Mouse (Mus musculus): ENCODE data around the gene Rhag. TPM values are rescaled to one million over a fixed set of nuclear protein-coding genes. Genes with fewer than 3 reads are reported as not detected.

Rhag gene
- polyA plus RNA-seq (2014; fragmentation: Illumina TruSeq; extraction: RNeasy Lipid Tissue Mini Kit (QIAGEN cat#74804); ENCODE audit: low read depth, low replicate concordance), result not detected

DNA sequence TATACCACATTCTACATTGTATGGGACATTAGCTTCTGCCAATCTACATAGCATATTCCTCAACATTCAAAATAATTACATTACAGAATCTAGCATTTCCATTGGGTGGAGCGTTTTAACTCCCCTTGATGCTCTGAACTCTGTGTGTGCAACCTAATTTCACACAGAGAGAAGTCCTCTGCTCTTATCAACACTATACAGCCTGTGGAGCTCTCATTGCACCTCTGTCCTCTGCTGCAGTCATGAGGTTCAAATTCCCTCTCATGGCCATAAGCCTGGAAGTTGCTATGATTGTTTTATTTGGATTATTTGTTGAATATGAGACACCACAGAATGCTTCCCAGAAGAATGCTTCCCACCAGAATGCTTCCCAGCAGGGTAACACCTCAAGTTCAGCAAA, at the start of gene Rhag:
Gene Rhag, plus strand, starts transcription at position 193 of the 400 bp plus-strand sequence.

DNA sequence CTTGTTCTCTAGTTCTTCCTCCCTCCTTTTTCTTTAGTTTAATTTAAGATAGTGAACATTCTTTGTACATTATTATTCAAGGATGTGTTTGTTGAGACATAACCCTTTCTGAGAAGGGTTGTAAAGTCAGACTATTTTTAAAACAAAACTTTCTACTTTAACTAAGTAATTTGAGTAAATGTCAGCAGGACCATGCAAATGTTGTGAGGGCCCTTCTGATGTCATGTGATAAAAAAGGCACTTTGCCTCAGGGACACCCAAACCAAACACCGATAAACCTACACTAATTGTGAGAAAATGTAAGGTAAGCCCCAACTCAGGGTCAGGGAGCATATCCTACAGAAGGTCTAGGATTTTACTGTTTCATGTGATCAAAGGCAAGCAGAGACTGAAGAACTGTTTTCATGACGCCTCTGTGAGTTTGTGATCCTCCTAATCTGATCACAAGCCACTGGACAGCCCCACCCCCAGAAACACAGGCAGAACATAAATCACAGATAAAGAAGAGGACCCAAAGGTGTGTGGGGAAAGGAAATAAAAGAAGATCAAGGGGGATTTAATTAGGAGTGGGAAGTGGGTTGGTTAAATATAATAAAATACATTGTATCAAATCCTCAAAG, 3.9 kb upstream of the Rhag start, which contains the start of gene Crisp2:
Gene Crisp2, minus strand, starts transcription at position 51 of the 620 bp plus-strand sequence.

GRCm38 (mm10) chr17:40879924-40880691, 69.2 kb downstream of the Rhag start, which contains the start of gene 9130008F23Rik:
Gene 9130008F23Rik, minus strand, starts transcription at chr17:40880559.

Other genes with a start within 250 kb of the Rhag start
- gene Esp6, start 249.6 kb upstream of the Rhag start, polyA plus RNA-seq (2014; fragmentation: Illumina TruSeq; extraction: RNeasy Lipid Tissue Mini Kit (QIAGEN cat#74804); ENCODE audit: low read depth, low replicate concordance), result not detected
- gene Esp4, start 212.5 kb upstream of the Rhag start, polyA plus RNA-seq (2014; fragmentation: Illumina TruSeq; extraction: RNeasy Lipid Tissue Mini Kit (QIAGEN cat#74804); ENCODE audit: low read depth, low replicate concordance), result not detected
- gene Esp3, start 179.1 kb upstream of the Rhag start, polyA plus RNA-seq (2014; fragmentation: Illumina TruSeq; extraction: RNeasy Lipid Tissue Mini Kit (QIAGEN cat#74804); ENCODE audit: low read depth, low replicate concordance), result not detected
- gene Esp1, start 84.0 kb upstream of the Rhag start, polyA plus RNA-seq (2014; fragmentation: Illumina TruSeq; extraction: RNeasy Lipid Tissue Mini Kit (QIAGEN cat#74804); ENCODE audit: low read depth, low replicate concordance), result not detected
- 0.58 TPM for gene Crisp2, start 4.1 kb upstream of the Rhag start, polyA plus RNA-seq (2014; fragmentation: Illumina TruSeq; extraction: RNeasy Lipid Tissue Mini Kit (QIAGEN cat#74804); ENCODE audit: low read depth, low replicate concordance)
- gene 9130008F23Rik, start 69.4 kb downstream of the Rhag start, polyA plus RNA-seq (2014; fragmentation: Illumina TruSeq; extraction: RNeasy Lipid Tissue Mini Kit (QIAGEN cat#74804); ENCODE audit: low read depth, low replicate concordance), result 1.7 TPM
- gene Glyatl3, start 103.2 kb downstream of the Rhag start, polyA plus RNA-seq (2014; fragmentation: Illumina TruSeq; extraction: RNeasy Lipid Tissue Mini Kit (QIAGEN cat#74804); ENCODE audit: low read depth, low replicate concordance), result not detected
- gene Mut, start 123.6 kb downstream of the Rhag start, polyA plus RNA-seq (2014; fragmentation: Illumina TruSeq; extraction: RNeasy Lipid Tissue Mini Kit (QIAGEN cat#74804); ENCODE audit: low read depth, low replicate concordance), result 283 TPM
- 46.9 TPM for gene Cenpq, start 123.9 kb downstream of the Rhag start, polyA plus RNA-seq (2014; fragmentation: Illumina TruSeq; extraction: RNeasy Lipid Tissue Mini Kit (QIAGEN cat#74804); ENCODE audit: low read depth, low replicate concordance)

Measured in adrenal gland, adult 10 weeks (tissue).